Mouse (Mus musculus): ENCODE results near the gene Hyal3.
A peak's percentile ranks its signal among the peaks of the same experiment; 100 is the strongest.

Gene Hyal3

DNA sequence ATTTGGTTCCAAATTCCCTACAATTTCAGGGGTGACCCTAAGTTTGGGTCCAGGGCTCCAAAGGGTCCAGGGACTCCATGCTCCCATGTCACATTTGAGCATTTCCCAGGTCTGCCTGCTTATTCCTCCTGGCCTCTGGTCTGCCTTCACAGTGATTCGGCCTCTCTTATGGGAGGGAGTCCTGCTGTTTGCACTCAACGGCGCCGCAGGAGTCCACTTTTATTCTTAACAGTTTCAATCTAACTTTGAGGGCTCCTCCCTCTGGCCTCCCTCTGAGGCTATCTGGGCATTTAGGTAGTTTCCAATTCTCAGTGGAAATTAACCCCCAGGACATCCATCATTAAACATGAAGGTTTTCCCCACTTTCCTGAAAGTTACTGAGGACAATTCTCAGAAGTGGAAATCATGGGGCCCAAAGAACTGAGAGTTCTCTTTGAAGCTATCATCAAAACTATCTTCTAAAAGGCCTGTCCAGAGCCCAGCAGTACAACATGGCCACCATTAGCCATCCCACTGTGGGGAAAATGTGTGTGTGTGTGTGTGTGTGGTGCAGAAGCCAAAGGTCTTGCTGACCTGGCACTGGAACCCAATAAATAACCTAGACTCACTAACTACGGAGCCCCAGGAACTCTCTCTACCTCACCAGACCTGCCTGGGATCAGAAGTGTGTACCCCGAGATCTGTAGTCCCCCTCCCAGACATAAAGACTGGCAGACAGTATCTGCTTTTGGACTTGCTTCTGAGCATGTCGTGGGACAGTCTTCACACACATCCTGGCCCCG, 13.9 kb downstream of the Hyal3 start:
- DNase-seq (ENCODE audit: low spot score), result no peak

DNA sequence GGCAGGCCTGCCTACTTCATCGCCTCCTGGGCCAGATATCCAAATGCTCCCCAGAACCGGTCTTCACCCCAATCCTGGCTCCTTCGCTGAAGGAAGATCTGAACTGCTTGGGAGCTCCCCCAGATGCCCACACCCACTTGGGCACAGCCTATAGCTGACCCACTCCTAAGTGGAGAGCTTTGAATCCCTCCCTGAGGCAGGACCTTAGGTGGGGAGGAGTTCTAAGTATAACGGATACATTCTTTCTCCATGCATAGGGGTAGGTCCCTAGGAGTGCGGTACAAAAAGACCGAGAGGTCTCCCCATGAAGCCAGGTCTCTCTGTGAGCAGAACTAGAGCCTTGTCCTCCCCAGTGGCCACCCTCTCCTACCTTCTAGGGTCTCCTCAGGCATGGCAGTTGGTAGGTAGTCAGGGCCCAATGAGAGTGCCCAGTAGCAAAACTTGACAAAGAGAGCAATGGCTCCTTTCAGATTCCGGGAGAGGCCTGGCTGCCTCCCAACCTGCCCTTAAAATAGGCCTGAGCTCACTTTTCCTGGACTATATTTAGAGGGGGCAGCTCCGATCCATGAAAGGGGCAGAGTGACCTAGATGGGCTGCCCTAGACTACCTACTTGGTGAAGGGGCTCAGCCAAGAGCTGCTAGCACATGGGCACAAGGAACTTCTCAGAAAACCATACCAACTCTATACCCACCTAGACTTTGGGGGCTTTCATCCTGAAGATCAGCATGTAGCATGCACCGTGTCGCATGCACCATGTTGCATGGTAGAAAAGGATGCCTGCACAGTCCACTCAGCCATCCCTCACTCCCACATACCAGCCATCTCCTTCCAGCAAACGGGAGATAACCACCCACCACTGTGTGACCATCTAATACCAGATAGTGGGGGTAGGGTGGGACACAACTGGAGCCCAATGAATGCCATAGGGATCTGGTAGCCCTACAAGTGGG, 16.3 kb downstream of the Hyal3 start:
- no peak for DNase-seq (ENCODE audit: low spot score)

DNA sequence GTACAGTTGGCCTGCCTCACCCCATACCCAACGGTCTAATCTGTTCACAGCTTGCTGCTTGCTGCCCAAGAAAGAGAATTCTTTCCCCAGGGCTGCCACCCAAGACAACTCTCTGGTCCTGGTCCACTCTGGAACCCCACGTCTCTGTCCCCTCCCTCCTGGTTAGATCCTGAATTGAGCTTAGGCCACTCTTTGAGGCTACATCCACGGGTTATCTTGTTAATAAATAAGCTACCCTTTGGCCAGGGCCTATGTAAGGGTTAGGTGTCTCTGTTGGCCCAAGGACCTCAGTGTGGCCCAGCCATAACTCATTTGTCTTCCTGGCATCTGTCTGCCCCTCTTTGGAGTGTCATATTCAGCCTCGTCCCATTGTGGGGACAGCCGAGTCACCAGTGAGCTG, 17.8 kb downstream of the Hyal3 start:
- DNase-seq (ENCODE audit: low spot score), result no peak

DNA sequence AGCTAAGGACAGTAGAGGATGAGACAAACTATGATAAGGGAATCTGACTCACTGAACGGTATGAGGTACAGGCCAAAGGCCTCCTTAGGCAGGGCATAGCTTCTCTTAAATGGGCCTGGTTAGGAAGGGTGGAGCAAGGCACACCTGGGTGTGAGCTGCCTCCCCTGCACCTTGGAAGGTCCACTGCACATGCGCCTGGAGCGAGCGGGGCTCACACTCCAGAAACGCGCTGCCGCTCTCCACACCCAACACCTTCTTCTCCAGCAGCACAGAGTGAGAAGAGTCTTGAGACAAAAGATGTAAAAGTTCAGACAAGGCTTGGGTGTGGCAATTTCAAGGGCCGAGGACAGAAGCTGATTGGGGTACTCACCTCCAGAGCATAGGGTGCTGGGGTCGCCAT, 18.8 kb downstream of the Hyal3 start:
- no peak for DNase-seq (ENCODE audit: low spot score)

DNA sequence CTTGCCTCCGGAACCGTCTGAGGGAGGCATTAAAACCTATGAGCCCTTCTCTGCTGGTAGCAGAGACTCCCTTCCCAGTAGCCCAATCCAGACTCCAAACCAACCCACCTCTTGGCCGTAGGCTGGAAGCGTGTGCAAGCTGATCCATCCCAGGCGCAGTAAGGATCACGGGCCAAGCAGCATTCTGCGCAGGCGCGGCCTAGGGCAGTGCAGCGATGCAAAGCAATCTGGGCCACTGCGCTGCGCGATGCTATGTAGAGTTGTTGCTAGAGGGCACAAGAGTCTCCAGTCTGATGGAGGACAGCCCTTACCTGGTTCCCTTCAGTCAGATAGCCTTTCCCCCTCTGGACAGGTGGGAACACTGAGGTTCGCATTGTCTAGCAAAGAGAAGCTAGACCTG, 19.2 kb downstream of the Hyal3 start:
- no peak for DNase-seq (ENCODE audit: low spot score)

DNA sequence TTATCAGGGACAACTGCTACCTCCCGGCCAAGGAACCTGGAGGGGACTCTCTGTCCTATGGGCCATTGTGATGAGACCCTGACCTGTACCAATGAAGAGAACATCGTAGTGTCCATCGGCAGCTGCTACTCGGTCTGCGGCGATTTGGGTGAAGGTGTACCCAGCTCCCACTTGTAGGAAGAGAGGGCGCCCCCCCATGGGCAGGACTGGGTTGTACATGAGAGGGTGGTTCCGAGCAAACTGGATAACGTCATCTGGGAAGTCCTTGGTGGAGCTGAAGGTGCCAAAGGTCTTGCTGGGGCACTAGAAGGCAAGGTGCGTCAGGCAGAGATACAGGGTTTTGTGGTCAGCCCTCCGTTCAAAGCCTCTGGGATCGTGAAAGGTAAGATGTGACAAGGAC, 20.1 kb downstream of the Hyal3 start:
- DNase-seq (ENCODE audit: low spot score), result no peak

DNA sequence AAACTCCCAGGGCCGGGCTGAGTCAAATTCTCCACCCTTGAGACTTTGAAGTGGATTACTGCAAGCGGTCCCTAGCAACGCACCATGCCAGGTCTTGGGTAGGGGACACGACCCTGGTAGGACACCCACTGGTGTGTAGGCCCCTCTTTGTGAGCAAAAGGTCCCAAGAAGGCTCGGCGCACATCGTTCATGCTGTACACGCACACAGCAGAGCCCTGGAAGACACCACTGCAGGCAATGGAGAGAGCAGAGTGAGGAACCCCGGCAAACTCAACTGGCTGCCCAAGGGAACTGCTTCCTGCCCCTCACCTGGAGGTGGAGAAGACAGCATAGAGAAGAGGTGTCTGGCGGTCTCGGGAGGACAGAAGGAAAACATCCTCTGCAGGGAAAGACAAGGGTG, 20.7 kb downstream of the Hyal3 start:
- DNase-seq (ENCODE audit: low spot score), result no peak

DNA sequence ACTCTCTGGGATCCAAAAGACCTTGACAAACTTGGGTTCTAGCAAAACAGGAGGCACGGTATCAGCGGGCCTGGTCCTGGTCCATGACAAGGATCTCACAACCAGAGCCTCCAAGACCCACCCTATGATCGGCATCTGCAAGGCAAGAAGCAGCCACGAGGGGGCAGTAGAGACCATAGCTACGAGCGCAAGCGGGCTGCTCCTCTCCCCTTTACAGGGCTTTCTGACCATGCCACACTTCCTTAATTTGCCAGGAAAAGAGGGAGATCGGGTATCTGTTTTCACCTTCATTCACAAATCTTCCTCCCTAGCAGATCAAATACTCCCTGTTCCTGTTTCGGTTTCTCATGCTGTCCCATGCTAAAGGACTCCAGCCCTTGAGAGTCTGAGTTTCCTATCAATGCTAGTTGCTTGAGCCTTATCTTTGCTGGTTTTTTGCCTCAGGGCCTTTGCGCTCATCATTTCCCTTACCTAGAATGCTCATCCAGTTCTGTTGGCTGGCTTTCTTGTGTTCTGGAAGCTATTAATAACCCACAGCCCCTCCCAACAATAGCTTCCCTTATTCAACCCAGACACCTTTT, 21.5 kb downstream of the Hyal3 start:
- DNase-seq (ENCODE audit: low spot score), result peak; percentile 95

DNA sequence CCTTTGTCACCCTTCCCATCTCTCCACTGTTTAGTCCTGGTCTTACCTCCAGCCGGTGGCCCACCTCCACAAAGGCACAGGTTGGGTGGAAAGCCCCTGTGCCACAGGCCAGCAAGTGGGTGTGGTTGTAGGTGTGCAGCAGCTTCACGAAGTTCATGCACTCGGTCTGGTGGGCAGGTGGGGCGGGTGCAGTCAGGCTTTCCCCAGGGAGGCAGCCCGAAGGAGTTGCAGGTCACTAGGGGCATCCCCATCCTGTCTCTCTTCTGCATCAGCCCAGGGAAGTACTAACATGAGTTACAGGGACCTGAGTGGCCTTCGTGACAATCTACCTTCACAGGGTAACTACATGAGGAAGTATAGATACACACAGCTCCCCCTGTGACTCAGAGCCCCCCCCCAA, 22.6 kb downstream of the Hyal3 start:
- no peak for DNase-seq (ENCODE audit: low spot score)

DNA sequence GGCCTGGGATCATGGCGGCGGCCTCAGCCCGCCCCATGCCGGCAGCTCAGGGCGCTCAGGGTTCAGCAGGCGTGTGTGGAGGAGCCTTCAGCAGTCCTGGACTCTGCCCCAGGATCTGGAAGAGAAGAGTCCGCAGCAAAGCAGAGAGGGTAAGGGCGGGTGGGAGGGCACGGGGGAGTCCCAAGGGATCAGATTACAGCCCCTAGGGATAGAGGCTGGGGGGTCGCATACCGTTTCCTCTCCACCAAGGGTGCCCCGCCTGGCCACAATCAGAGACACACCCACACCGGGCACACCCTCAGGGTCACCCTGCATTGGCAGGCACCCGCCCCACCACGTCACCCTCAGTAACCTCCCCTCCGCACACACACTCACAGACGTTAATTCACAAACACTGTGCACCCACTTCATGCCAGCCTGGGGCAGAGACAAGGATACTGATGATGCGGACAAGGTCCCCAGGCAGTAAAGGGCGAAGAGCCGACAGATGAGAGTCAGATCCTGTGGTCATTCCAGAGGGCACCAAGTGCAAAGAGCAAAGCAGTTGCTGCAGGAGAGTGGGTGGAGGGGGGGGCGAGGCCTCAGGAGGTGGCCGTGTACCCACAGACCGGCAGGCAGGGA, 24.5 kb downstream of the Hyal3 start:
- DNase-seq (ENCODE audit: low spot score), result no peak

DNA sequence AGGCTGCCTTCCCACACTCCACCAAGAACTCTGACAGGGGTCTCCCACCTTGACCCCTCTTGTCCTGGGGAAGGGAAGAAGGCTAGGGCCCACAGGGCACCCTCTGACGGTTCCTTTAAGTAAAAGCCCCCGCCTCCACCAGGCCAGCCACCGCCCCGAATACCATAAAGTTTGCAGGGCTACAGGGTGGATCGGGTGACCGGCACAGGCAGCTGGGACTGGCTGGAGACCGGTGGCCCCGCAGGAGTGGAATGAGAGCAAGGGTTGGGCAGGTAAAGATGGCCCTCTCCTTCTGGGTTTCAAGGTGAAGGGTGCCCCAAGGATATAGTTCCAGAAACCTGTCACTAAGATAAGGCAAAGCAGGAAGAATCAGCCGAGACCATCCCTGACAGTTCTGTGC, 26.0 kb downstream of the Hyal3 start:
- no peak for DNase-seq (ENCODE audit: low spot score)

DNA sequence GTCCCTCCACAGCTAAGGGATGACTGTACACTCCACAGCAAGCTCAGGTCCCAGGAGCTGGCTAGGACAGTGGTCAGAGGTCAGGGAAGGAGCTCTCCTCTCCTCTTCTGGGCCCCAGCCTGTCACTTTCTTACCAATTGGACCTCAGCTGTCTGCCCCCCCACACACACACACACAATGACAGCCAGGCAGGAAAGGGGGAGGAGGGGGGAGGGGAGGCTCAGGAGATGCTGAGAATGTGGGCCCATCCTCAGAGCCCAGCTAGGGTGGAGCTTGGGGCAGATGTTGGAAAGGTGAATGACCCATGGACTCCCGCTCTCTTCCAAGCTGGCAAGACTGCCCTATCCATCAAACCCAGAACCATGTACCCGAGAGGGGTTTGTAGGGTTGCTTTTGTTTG, 26.4 kb downstream of the Hyal3 start:
- DNase-seq (ENCODE audit: low spot score), result no peak

DNA sequence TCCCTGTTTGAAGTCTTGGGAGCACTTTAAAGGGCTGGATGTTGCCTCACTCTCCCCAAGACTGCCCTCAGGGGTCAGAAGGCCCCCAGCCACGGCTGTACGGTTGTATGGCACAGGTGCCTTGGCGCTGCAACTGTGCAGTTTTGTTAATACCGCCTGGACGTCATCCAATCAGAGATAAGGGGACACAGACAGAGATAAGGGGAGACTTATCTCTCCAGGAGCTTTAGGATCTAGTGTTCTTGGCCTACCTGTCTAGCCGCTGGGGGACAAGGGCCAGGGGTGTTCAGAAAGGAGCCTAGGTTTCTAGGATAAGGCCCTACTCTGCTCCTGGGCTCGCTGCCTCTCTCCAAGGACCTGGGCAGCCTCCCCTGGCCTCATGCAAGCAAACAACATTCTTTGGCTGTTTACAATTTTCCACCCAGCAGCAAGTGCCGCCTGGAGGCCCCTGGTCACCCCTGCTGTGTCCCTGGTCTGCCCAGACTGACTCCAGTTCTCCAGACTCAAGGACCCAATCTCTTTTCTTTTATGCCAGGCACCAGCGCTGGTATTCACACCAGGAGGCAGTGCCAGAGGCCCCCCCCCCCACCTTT, 27.1 kb downstream of the Hyal3 start:
- no peak for DNase-seq (ENCODE audit: low spot score)

DNA sequence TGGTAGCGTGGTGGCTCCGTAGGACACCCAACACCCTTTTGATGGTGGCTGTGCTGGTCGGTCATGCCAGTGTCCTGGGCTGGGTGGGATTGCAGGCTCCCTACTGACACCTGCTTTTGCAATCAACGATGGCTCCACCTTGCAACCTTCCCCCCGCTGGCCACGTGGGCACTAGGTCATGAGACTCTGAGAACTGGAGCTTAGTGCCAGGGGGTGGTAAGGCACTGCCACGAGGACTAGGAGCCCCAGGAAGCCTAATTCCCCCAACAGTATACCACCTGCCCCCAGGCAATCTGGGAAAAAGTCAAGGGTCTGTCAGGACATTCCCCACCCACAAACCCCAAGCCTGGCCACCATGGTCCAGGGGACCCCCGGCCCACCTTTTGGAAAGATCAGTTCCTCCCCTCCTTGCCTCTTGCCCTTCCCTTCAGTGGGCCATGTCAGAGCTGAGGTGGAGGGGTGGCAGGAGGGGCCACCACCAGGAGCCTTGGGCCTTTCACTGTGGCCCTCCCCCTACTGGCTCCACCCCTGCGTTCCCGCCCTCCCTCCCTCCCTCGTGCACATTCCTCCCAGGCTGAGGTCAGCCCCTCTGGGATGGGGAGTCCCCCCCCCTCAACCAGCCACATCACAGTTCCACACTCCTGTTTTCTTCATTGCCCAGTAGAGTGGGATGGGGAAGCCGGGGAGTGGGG, 28.3 kb downstream of the Hyal3 start, which contains the start of gene Sema3b:
TSS of gene Sema3b (minus strand) at position 489 of the 692 bp plus-strand sequence.
- no peak for DNase-seq (ENCODE audit: low spot score)

DNA sequence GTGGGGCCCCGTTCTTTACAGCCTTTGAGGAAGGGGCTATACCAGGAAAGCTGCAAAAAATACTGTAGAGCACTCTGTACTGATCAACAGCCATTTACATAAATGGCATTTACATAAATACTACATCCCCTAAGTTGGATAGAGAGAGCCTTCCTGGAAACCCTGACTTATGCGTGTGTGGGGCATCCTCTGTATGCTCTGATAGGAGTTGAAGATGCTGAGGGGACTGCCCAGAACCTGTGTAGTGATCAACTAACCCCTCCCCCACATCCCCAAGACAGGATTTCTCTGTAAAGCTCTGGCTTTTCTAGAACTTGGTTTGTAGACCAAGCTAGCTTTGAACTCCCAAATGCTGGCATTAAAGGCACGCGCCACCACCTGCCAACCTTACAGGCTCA, 28.8 kb downstream of the Hyal3 start:
- no peak for DNase-seq (ENCODE audit: low spot score)

DNA sequence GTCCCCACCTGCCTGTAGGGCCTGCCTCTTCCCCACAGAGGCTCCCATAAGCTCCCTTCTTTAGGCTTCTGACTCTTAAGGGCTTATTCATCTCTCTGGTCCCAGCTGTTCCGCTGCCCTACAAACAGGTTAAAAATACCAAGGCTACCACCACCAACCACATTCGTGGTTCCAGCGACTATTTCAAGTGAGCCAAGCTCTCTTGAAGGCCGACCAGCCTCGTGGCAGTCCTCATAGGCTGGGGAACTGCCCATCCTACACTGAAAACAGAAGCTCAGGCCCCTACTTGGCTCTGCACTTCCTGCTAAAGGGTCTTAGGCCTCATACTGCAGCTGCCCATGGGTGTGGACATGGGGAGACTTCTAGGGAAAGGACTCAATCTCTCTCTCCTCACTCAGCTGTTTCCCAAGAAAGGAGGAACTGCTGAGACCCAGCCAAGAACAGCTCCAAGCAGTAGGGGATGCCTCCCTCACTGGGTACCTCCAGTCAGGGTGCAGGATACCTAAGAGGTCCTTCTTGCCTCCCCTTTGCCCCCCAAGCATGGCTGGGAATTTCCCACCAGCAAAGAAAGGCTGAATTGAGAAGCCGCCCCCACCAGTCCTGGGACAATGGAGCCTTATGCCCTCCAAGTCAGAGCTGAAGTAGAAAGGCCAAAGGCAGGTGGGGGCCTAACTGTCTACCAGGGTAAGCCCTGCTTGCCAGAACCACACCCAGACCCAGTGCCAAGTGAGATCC, 31.0 kb downstream of the Hyal3 start:
- no peak for DNase-seq (ENCODE audit: low spot score)

DNA sequence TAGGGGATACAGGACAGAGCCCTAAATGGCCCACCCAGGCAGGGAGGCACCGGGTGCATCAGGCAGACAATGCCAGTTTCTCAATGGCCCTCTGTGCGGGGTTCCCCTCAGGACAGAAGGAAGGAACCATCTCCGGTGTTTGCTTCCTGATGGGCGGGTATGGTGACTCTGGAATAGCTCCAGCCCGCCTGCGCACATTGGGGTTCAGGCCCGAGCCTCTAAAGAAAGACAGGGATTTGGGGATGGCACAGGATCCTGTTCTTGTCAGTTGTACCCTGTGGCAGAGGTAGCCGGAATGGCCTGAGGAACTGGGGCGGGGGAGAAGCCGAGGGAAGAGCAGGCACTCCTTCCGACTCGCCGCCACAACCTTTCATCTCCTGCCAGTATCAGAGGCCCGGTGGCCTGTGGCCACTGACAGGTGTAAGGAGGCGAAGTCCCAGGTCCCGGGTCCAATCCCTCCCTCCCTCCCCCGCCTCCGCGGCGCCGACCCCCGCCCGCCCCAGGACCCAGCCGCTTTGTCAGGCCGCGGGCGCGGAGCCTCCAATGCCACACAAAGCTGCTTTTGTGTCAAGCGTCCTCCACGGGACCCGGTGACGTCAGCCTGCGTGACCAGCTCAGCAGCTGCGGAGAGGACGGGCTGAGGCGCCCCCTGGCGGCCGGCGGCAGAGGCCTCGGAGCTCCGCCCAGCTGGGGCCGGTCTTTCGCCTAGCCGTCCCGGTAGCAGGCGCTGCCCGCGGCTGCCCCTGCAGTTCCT, 31.8 kb downstream of the Hyal3 start:
- DNase-seq (ENCODE audit: low spot score), result peak; percentile 97

DNA sequence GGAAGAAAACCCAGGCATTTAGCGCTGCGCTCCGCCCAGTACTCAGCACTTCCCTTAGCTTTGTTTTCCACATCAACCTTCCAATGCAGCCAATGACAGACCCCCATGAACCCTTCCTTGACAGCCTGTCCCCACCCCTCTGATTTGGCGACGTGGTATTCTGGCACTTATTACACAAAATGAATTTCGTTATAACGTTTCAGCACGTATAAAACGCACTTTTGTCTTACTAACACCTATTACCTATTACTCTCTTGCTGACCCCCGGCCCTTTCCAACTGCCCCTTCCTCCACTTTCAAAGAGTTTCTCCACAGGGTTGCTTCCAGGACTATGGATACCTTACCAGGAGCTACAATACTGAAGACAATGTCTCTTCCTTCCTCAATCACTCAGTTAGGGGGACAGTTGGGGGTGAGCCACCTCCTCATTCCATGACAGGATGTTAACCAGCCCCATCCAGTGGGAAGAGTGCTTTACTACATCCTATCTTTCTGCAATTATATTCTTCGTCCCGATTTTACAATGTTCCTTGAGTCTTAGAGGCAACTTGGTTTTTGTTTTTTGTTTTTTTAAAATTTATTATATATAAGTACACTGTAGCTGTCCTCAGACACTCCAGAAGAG, 32.4 kb downstream of the Hyal3 start:
- peak; percentile 68 for DNase-seq (ENCODE audit: low spot score)

DNA sequence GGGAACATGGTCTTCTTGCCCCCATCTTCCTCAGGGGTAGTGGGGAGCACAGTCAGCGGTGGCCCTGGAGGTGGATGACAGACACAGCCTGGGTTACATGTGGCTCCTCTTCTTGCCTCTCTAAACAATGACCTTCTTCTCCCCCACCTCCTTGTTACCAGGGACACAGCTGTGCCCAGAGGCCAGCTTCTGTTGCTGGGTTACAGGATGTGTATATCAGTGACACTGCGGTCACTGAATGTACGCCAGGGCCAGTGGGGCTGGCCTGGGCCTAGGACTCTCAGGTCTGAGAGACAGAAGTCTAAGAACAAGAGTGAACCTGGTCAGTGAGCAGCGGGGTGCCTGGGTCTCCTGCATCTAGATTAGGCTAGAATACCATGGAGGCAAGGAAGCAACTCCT, 34.4 kb downstream of the Hyal3 start:
- DNase-seq (ENCODE audit: low spot score), result no peak

Measured in embryo, embryonic 10.5 days (tissue).